Mouse (Mus musculus): ENCODE results near the gene Slc22a17.
A peak's percentile ranks its signal among the peaks of the same experiment; 100 is the strongest.

The Slc22a17 gene

GRCm38 (mm10) chr14:54900383-54900782 lies 12.5 kb downstream of the Slc22a17 start:
- DNase-seq (ENCODE audit: low spot score in 2 of 2) = peak in 1 of 2 experiments; percentile 71

GRCm38 (mm10) chr14:54897445-54897844 lies 15.5 kb downstream of the Slc22a17 start:
- no peak for DNase-seq (ENCODE audit: low spot score in 2 of 2)

- peak in 1 of 2 experiments; percentile 52 for DNase-seq (ENCODE audit: low spot score in 2 of 2)
These were observed 18.4 kb downstream of the Slc22a17 start for GRCm38 (mm10) chr14:54894296-54895151.

- peak; percentile 95 to 97 for DNase-seq (ENCODE audit: low spot score in 2 of 2)
These were observed 19.2 kb downstream of the Slc22a17 start for GRCm38 (mm10) chr14:54893651-54894181.

- DNase-seq (ENCODE audit: low spot score in 2 of 2) = no peak
These were observed 20.7 kb downstream of the Slc22a17 start, which contains the start of gene Pabpn1 for GRCm38 (mm10) chr14:54892200-54892599. Gene Pabpn1 (plus strand): TSS chr14:54892500.

- DNase-seq (ENCODE audit: low spot score in 2 of 2) = no peak
These were observed 27.6 kb downstream of the Slc22a17 start for GRCm38 (mm10) chr14:54885309-54885708.

- DNase-seq (ENCODE audit: low spot score in 2 of 2) = no peak
These were observed 28.8 kb downstream of the Slc22a17 start for GRCm38 (mm10) chr14:54884022-54884712.

- DNase-seq (ENCODE audit: low spot score in 2 of 2) = no peak
These were observed 29.5 kb downstream of the Slc22a17 start, which contains the start of the genes Bcl2l2 and Gm20521 for GRCm38 (mm10) chr14:54883154-54884021. Gene Bcl2l2 (plus strand): TSS chr14:54883377. Gene Gm20521 (plus strand): TSS chr14:54883441.

GRCm38 (mm10) chr14:54877048-54877715 lies 35.8 kb downstream of the Slc22a17 start, which contains the start of gene Ppp1r3e:
Gene Ppp1r3e (minus strand): TSS chr14:54877550.
- DNase-seq (ENCODE audit: low spot score in 2 of 2) = peak; percentile 40 to 45

GRCm38 (mm10) chr14:54876539-54877047 lies 36.3 kb downstream of the Slc22a17 start:
- DNase-seq (ENCODE audit: low spot score in 2 of 2) = peak; percentile 72

GRCm38 (mm10) chr14:54875844-54876538 lies 36.9 kb downstream of the Slc22a17 start:
- no peak for DNase-seq (ENCODE audit: low spot score in 2 of 2)

GRCm38 (mm10) chr14:54874165-54874564 lies 38.8 kb downstream of the Slc22a17 start:
- DNase-seq (ENCODE audit: low spot score in 2 of 2) = no peak

GRCm38 (mm10) chr14:54870861-54871260 lies 42.1 kb downstream of the Slc22a17 start, which contains the start of gene Homez:
Gene Homez (minus strand): TSS chr14:54870961.
- DNase-seq (ENCODE audit: low spot score in 2 of 2) = no peak

- DNase-seq (ENCODE audit: low spot score in 2 of 2) = no peak
These were observed 44.9 kb downstream of the Slc22a17 start for GRCm38 (mm10) chr14:54868026-54868425.

- DNase-seq (ENCODE audit: low spot score in 2 of 2) = peak; percentile 28 to 46
These were observed 46.0 kb downstream of the Slc22a17 start for GRCm38 (mm10) chr14:54866936-54867335.

GRCm38 (mm10) chr14:54866268-54866667 lies 46.7 kb downstream of the Slc22a17 start:
- no peak for DNase-seq (ENCODE audit: low spot score in 2 of 2)

- no peak for DNase-seq (ENCODE audit: low spot score in 2 of 2)
These were observed 47.3 kb downstream of the Slc22a17 start for GRCm38 (mm10) chr14:54865626-54866025.

GRCm38 (mm10) chr14:54864313-54865036 lies 48.5 kb downstream of the Slc22a17 start:
- no peak for DNase-seq (ENCODE audit: low spot score in 2 of 2)

Data from thymus, postnatal 10 days (tissue).